Mouse (Mus musculus): Measurements from ENCODE around the gene Itgb8.

GRCm38 (mm10) chr12:119241071-119241470 is 2.5 kb upstream of the Itgb8 start:
- TF ChIP-seq POLR2A (IDR thresholded peaks at IDR 0.05; ENCODE audit: borderline replicate concordance, control insufficient read depth, low read depth, low read length) (no peak), CTCF (IDR thresholded peaks at IDR 0.05; ENCODE audit: control insufficient read depth, insufficient read depth, low read length) (no peak)

Measured in bone marrow, adult 2 months (tissue).